Mouse (Mus musculus) midbrain, embryonic 10.5 days (tissue): ENCODE measurements around the gene 4930583I09Rik. TPM values are rescaled to one million over a fixed set of nuclear protein-coding genes. Genes with fewer than 3 reads are reported as not detected.

Experiments
- DNase-seq: peaks from one replicate; pipeline ENCODE4 v3.0.0-alpha.2; 2017; ENCODE audit warnings: low spot score
- H3K27ac ChIP-seq: fragments of 300-500 bp; sonication (generic); replicated peaks from 2 replicates; pipeline ENCODE4 v1.5.1; 2016; ENCODE audit warnings: mild to moderate bottlenecking
- H3K27me3 ChIP-seq: fragments of 300-500 bp; sonication (generic); 2 replicates; pipeline ENCODE4 v1.6.1; 2016; ENCODE audit warnings: low read depth, mild to moderate bottlenecking; ENCODE audit not compliant: poor library complexity, severe bottlenecking
- H3K36me3 ChIP-seq: fragments of 300-500 bp; sonication (generic); 2 replicates; pipeline ENCODE4 v1.6.1; 2016; ENCODE audit warnings: mild to moderate bottlenecking, moderate library complexity
- H3K4me1 ChIP-seq: fragments of 300-500 bp; sonication (generic); 2 replicates; pipeline ENCODE4 v1.6.1; 2016
- H3K4me3 ChIP-seq: fragments of 300-500 bp; sonication (generic); 2 replicates; pipeline ENCODE4 v1.5.1; 2016; ENCODE audit warnings: mild to moderate bottlenecking, moderate library complexity
- H3K9me3 ChIP-seq: fragments of 300-500 bp; sonication (generic); replicated peaks from 2 replicates; pipeline ENCODE4 v1.6.1; 2016; ENCODE audit warnings: mild to moderate bottlenecking
- WGBS: fragments of 180-500 bp; shearing (Covaris S2); methylation state at CpG from one replicate; pipeline ENCODE4 v1.1.7; 2016; 5-methylcytosine and 5-hydroxymethylcytosine counted together
- polyA plus RNA-seq: library from polyadenylated mRNA; unstranded; fragments of >200 nt; fragmentation: Nextera tagmentation; extraction: Ambion mirVana; gene quantifications from 2 replicates; pipeline ENCODE4 v1.2.1, GENCODE M21; 2016

Gene 4930583I09Rik
- polyA plus RNA-seq, 1 experiment from 2014 or later: not detected

DNA sequence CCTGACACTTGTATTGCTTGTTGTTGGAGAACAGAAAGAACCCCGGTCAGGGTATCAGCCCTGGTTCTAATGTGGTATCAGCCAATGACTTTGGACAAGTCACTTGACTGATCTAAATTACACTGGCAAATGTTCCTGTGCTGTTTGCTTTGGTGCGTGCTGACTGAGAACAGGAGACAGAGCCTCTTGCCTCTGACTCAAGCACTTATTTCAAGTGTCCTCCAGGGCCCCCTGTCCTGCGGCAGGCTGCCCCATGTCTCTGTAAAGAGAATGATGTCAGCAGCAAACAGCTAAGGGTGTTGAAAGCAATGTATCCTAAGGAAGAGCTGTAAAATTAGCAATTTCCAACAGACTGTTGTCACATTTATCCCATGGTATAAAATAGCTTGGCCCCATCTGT is 46.7 kb downstream of the 4930583I09Rik start:
- Histone ChIP-seq H3K27me3 (no peaks in the 10 kb centered on the region), H3K4me3 (no peak overlapping the region), H3K36me3 (no peaks in the 10 kb centered on the region), H3K9me3 (no peaks in the 10 kb centered on the region), H3K4me1 (no peaks in the 10 kb centered on the region), H3K27ac (no peak overlapping the region)
- WGBS: 79% methylated on average over 3 of the region's 3 CpGs
- DNase-seq: no peak

- no peaks in the 10 kb centered on the region for H3K9me3 ChIP-seq
- 91% methylated on average over 13 of the region's 13 CpGs for WGBS
- H3K4me1 ChIP-seq: no peaks in the 10 kb centered on the region
- H3K36me3 ChIP-seq: no peaks in the 10 kb centered on the region
- no peak overlapping the region for H3K4me3 ChIP-seq
- H3K27ac ChIP-seq: no peak overlapping the region
- H3K27me3 ChIP-seq: no peaks in the 10 kb centered on the region
- DNase-seq: no peak
Observed at GRCm38 (mm10) chr17:64788301-64788700, 47.6 kb downstream of the 4930583I09Rik start.

DNA sequence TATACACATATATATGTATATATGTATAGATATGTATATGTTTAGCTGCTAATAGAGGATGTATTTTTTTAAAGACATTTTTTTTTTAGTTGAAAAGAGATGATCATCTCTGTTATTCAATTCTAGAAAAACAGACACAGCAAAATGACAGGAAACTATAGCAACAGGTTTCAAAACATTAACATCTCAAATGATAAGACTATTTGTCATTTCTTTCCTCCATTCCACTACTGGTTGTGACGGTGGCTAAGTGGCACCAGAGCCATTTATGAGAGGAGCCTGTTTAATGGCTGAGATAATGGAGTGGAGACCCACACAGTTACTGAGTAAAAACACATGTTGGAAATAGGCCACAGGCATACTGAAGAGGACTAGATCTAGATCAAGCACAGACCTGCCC is 49.9 kb downstream of the 4930583I09Rik start:
- 92% methylated on average over 1 of the region's 1 CpGs for WGBS
- H3K9me3 ChIP-seq: no peaks in the 10 kb centered on the region
- H3K4me1 ChIP-seq: no peaks in the 10 kb centered on the region
- H3K27ac ChIP-seq: no peak overlapping the region
- no peak overlapping the region for H3K4me3 ChIP-seq
- H3K27me3 ChIP-seq: no peaks in the 10 kb centered on the region
- no peak for DNase-seq
- H3K36me3 ChIP-seq: no peaks in the 10 kb centered on the region

Other genes with a start within 250 kb of the 4930583I09Rik start
- 3.9 and 4.3 TPM in 2 replicates for gene Man2a1, start 235.3 kb downstream of the 4930583I09Rik start, polyA plus RNA-seq